ENCODE assay signal across 11 mouse cellular contexts in genomic region chr7:19267051-19267450, GRCm38 (mm10). TPM values are rescaled to one million over a fixed set of nuclear protein-coding genes. Genes with fewer than 3 reads are reported as not detected.
DNase-seq lines count a peak whose midpoint lies in the region; ATAC-seq lines count a peak whose summit lies in the region.
"Had no signal": no experiment of that assay in that cellular context is flagged by ENCODE, and none has a peak within 500 bp of the region (broad histone marks: within the 10 kb centered on the region; RNA-seq: fewer than 3 reads in every experiment).

No protein-coding gene starts in this region.

- 75% methylated on average over 10 of the region's 10 CpGs for WGBS in hindbrain, embryonic 10.5 days
- 76% methylated on average over 10 of the region's 10 CpGs for WGBS in hindbrain, embryonic 16.5 days
- WGBS in liver, embryonic 12.5 days (ENCODE audit: insufficient replicate concordance): 42% methylated on average over 10 of the region's 10 CpGs

- H3K9ac ChIP-seq in hindbrain, embryonic 16.5 days (ENCODE audit: low read depth, low read length): no peak overlapping the region
- H3K9ac ChIP-seq in liver, embryonic 12.5 days: peak overlapping the region; percentile 64
- H3K9ac ChIP-seq: midbrain, embryonic 15.5 days had no signal

- no peaks in the 10 kb centered on the region for H3K27me3 ChIP-seq in hindbrain, embryonic 10.5 days (ENCODE audit: insufficient read depth, poor library complexity, severe bottlenecking)
- H3K27me3 ChIP-seq in hindbrain, embryonic 16.5 days (replicated peaks; ENCODE audit: control insufficient read depth, insufficient read depth, low read length): no peaks in the 10 kb centered on the region
- H3K27me3 ChIP-seq in liver, embryonic 12.5 days (replicated peaks): no peaks in the 10 kb centered on the region
- H3K27me3 ChIP-seq: midbrain, embryonic 15.5 days had no signal

- no peak for ATAC-seq in hindbrain, embryonic 16.5 days
- no peak for ATAC-seq in liver, embryonic 12.5 days
- peak; percentile 12; the same call in 1 of the 2 replicates for ATAC-seq in megakaryocyte progenitor cell, adult 5-6 weeks (replicated peaks; ENCODE audit: poor library complexity)
- no peak for ATAC-seq in frontal cortex, adult (ENCODE audit: low TSS enrichment)
- ATAC-seq: midbrain, embryonic 15.5 days had no signal

- H3K4me3 ChIP-seq in hindbrain, embryonic 10.5 days: 0 out of 2 replicates have a peak overlapping the region, but pooled peaks have one; percentile 2
- no peak overlapping the region for H3K4me3 ChIP-seq in hindbrain, embryonic 16.5 days (ENCODE audit: low read length)
- H3K4me3 ChIP-seq in liver, embryonic 12.5 days: no peak overlapping the region
- H3K4me3 ChIP-seq: midbrain, embryonic 15.5 days had no signal

- no peak for DNase-seq in hindbrain, embryonic 10.5 days (ENCODE audit: low spot score)
- DNase-seq in MN1 (ENCODE audit: low spot score): peak; percentile 39
- DNase-seq in adrenal gland, postnatal 10 days: no peak
- no peak for DNase-seq in layer of hippocampus, postnatal 36 days

- H3K27ac ChIP-seq in hindbrain, embryonic 10.5 days: no peak overlapping the region
- H3K27ac ChIP-seq in hindbrain, embryonic 16.5 days (ENCODE audit: low read depth, low read length): no peak overlapping the region
- peak overlapping the region; percentile 97 for H3K27ac ChIP-seq in liver, embryonic 12.5 days
- H3K27ac ChIP-seq: midbrain, embryonic 15.5 days had no signal

- H3K4me2 ChIP-seq in hindbrain, embryonic 16.5 days (ENCODE audit: low read length): no peak overlapping the region
- H3K4me2 ChIP-seq in liver, embryonic 12.5 days: peak overlapping the region; percentile 73
- H3K4me2 ChIP-seq: midbrain, embryonic 15.5 days had no signal

- peaks cover 47% of the 10 kb centered on the region for H3K4me1 ChIP-seq in hindbrain, embryonic 10.5 days (replicated peaks)
- H3K4me1 ChIP-seq in hindbrain, embryonic 16.5 days (ENCODE audit: control insufficient read depth, insufficient read depth, low read depth, low read length): peaks cover 20% of the 10 kb centered on the region
- peaks cover 74% of the 10 kb centered on the region for H3K4me1 ChIP-seq in liver, embryonic 12.5 days

- H3K9me3 ChIP-seq in hindbrain, embryonic 10.5 days: no peaks in the 10 kb centered on the region
- no peaks in the 10 kb centered on the region for H3K9me3 ChIP-seq in hindbrain, embryonic 16.5 days (ENCODE audit: control insufficient read depth, low read length)
- H3K9me3 ChIP-seq in liver, embryonic 12.5 days (replicated peaks): no peaks in the 10 kb centered on the region
- H3K9me3 ChIP-seq: midbrain, embryonic 15.5 days had no signal

- peaks cover 58% of the 10 kb centered on the region for H3K36me3 ChIP-seq in hindbrain, embryonic 10.5 days
- peaks cover 12% of the 10 kb centered on the region; the same call in 1 of the 2 replicates for H3K36me3 ChIP-seq in hindbrain, embryonic 16.5 days (ENCODE audit: control insufficient read depth, insufficient read depth, low read length)
- peaks cover 54% of the 10 kb centered on the region for H3K36me3 ChIP-seq in liver, embryonic 12.5 days

RNA-seq across cellular contexts. Expression of gene Vasp, which starts 4.6 kb away (rescaled TPM):
- 58.8 and 62.0 TPM in 2 replicates for polyA plus RNA-seq in hindbrain, embryonic 10.5 days (2016; fragmentation: Nextera tagmentation; extraction: Ambion mirVana)
- polyA plus RNA-seq in hindbrain, embryonic 16.5 days (2015; fragmentation: Nextera tagmentation; extraction: Ambion mirVana): 39.9 and 42.9 TPM in 2 replicates
- polyA plus RNA-seq in liver, embryonic 12.5 days (2016; fragmentation: Nextera tagmentation; extraction: Ambion mirVana): 61.1 and 61.5 TPM in 2 replicates
- total RNA-seq in megakaryocyte progenitor cell, adult 5-6 weeks (2015): 46.7 and 49.6 TPM in 2 replicates
- total RNA-seq in megakaryocyte progenitor cell, adult 5-6 weeks (2017): 71.0 and 73.0 TPM in 2 replicates
- 10 to 100 TPM; 73.9 to 77.2 TPM for total RNA-seq in adrenal gland, postnatal 10 days (2021)
- 10 to 100 TPM; 15.2 to 21.2 TPM for total RNA-seq in layer of hippocampus, postnatal 36 days (2021)

RNA-seq across cellular contexts. Expression of gene Ppm1n, which starts 12.8 kb away (rescaled TPM):
- 0.30 and 0.42 TPM in 2 replicates for polyA plus RNA-seq in hindbrain, embryonic 10.5 days (2016; fragmentation: Nextera tagmentation; extraction: Ambion mirVana)
- 0.79 and 1.5 TPM in 2 replicates for polyA plus RNA-seq in hindbrain, embryonic 16.5 days (2015; fragmentation: Nextera tagmentation; extraction: Ambion mirVana)
- not detected in 2 replicates for polyA plus RNA-seq in liver, embryonic 12.5 days (2016; fragmentation: Nextera tagmentation; extraction: Ambion mirVana)
- 0.20 TPM in 1 of 2 replicates, not detected in the other for total RNA-seq in megakaryocyte progenitor cell, adult 5-6 weeks (2015)
- not detected in 2 replicates for total RNA-seq in megakaryocyte progenitor cell, adult 5-6 weeks (2017)
- under 1 TPM in 1 of 2 experiments, not detected in 1; 0.30 TPM for total RNA-seq in adrenal gland, postnatal 10 days (2021)
- under 1 TPM; 0.20 to 0.33 TPM for total RNA-seq in layer of hippocampus, postnatal 36 days (2021)
- total RNA-seq: layer of hippocampus, adult 18-20 months had no signal

RNA-seq across cellular contexts. Expression of gene Rtn2, which starts 15.4 kb away (rescaled TPM):
- 37.3 and 67.8 TPM in 2 replicates for polyA plus RNA-seq in hindbrain, embryonic 10.5 days (2016; fragmentation: Nextera tagmentation; extraction: Ambion mirVana)
- 124 and 126 TPM in 2 replicates for polyA plus RNA-seq in hindbrain, embryonic 16.5 days (2015; fragmentation: Nextera tagmentation; extraction: Ambion mirVana)
- polyA plus RNA-seq in liver, embryonic 12.5 days (2016; fragmentation: Nextera tagmentation; extraction: Ambion mirVana): 5.1 and 5.6 TPM in 2 replicates
- total RNA-seq in megakaryocyte progenitor cell, adult 5-6 weeks (2015): not detected in 2 replicates
- total RNA-seq in megakaryocyte progenitor cell, adult 5-6 weeks (2017): not detected in 2 replicates
- 10 to 100 TPM; 20.2 to 59.7 TPM for total RNA-seq in adrenal gland, postnatal 10 days (2021)
- total RNA-seq in layer of hippocampus, postnatal 36 days (2021): 10 to 100 TPM; 89.7 to 91.3 TPM
- polyA plus RNA-seq: activated CD4-positive, CD25-positive, alpha-beta regulatory T cell, adult 4 months had no signal

RNA-seq across cellular contexts. Expression of gene Opa3, which starts 38.9 kb away (rescaled TPM):
- 47.8 and 51.1 TPM in 2 replicates for polyA plus RNA-seq in hindbrain, embryonic 10.5 days (2016; fragmentation: Nextera tagmentation; extraction: Ambion mirVana)
- 39.9 and 41.5 TPM in 2 replicates for polyA plus RNA-seq in hindbrain, embryonic 16.5 days (2015; fragmentation: Nextera tagmentation; extraction: Ambion mirVana)
- polyA plus RNA-seq in liver, embryonic 12.5 days (2016; fragmentation: Nextera tagmentation; extraction: Ambion mirVana): 22.1 and 23.3 TPM in 2 replicates
- 12.4 and 16.1 TPM in 2 replicates for total RNA-seq in megakaryocyte progenitor cell, adult 5-6 weeks (2015)
- 19.9 and 25.0 TPM in 2 replicates for total RNA-seq in megakaryocyte progenitor cell, adult 5-6 weeks (2017)
- 10 to 100 TPM; 26.5 to 26.6 TPM for total RNA-seq in adrenal gland, postnatal 10 days (2021)
- 10 to 100 TPM; 40.5 to 40.8 TPM for total RNA-seq in layer of hippocampus, postnatal 36 days (2021)

RNA-seq across cellular contexts. Expression of gene Fosb, which starts 42.8 kb away (rescaled TPM):
- not detected in 2 replicates for polyA plus RNA-seq in hindbrain, embryonic 10.5 days (2016; fragmentation: Nextera tagmentation; extraction: Ambion mirVana)
- 0.06 and 0.10 TPM in 2 replicates for polyA plus RNA-seq in hindbrain, embryonic 16.5 days (2015; fragmentation: Nextera tagmentation; extraction: Ambion mirVana)
- polyA plus RNA-seq in liver, embryonic 12.5 days (2016; fragmentation: Nextera tagmentation; extraction: Ambion mirVana): 0.04 and 0.05 TPM in 2 replicates
- 18.2 and 28.4 TPM in 2 replicates for total RNA-seq in megakaryocyte progenitor cell, adult 5-6 weeks (2015)
- total RNA-seq in megakaryocyte progenitor cell, adult 5-6 weeks (2017): 12.7 and 13.2 TPM in 2 replicates
- 10 to 100 TPM in 1 of 2 experiments, 1 to 10 TPM in 1; 1.2 to 12.9 TPM for total RNA-seq in adrenal gland, postnatal 10 days (2021)
- total RNA-seq in layer of hippocampus, postnatal 36 days (2021): 10 to 100 TPM; 12.6 to 18.8 TPM
- polyA plus RNA-seq: midbrain, embryonic 15.5 days had no signal

Comparison
In these comparisons a context has a peak if more than half of its experiments do, and no peak if none do; other contexts are left out.
1. RNA of gene Rtn2, which starts 15.4 kb away (total RNA-seq): 89.7 to 91.3 TPM in layer of hippocampus, postnatal 36 days and 20.2 to 59.7 TPM in adrenal gland, postnatal 10 days; not detected in megakaryocyte progenitor cell, adult 5-6 weeks; every median in the first group is over 10 times any median in the second.